Mouse (Mus musculus) heart, embryonic 15.5 days (tissue): ENCODE measurements at regions not wholly inside any gene's neighbourhood (a gene's known extent, or its start where the extent isn't known, plus 50 kb on each side); places are given as distances from the start of the nearest gene placed in this dataset.

Experiments
- ATAC-seq: fragments of 200-750 bp; cut with Nextera tagmentation; replicated peaks from 2 replicates; pipeline ENCODE4 v1.8.0; 2017; ENCODE audit warnings: low read depth, moderate TSS enrichment; ENCODE audit not compliant: insufficient number of reproducible peaks, insufficient read depth, low FRiP score
- H3K27ac ChIP-seq: fragments of 300-500 bp; sonication (generic); 2 replicates; pipeline ENCODE4 v1.5.1; 2015; ENCODE audit warnings: mild to moderate bottlenecking, inconsistent platforms
- H3K27me3 ChIP-seq: fragments of 300-500 bp; sonication (generic); 2 replicates; pipeline ENCODE4 v1.6.1; 2015; ENCODE audit warnings: inconsistent platforms
- H3K36me3 ChIP-seq: fragments of 300-500 bp; sonication (generic); 2 replicates; pipeline ENCODE4 v1.6.1; 2015; ENCODE audit warnings: mild to moderate bottlenecking, inconsistent platforms
- H3K4me1 ChIP-seq: fragments of 300-500 bp; sonication (generic); replicated peaks from 2 replicates; pipeline ENCODE4 v1.6.1; 2015; ENCODE audit warnings: inconsistent platforms
- H3K4me2 ChIP-seq: fragments of 300-500 bp; sonication (generic); 2 replicates; pipeline ENCODE4 v1.6.1; 2015; ENCODE audit warnings: inconsistent platforms, mild to moderate bottlenecking, moderate library complexity
- H3K4me3 ChIP-seq: fragments of 300-500 bp; sonication (generic); 2 replicates; pipeline ENCODE4 v1.5.1; 2015; ENCODE audit warnings: mild to moderate bottlenecking, inconsistent platforms
- H3K9ac ChIP-seq: fragments of 300-500 bp; sonication (generic); 2 replicates; pipeline ENCODE4 v1.6.1; 2015; ENCODE audit warnings: mild to moderate bottlenecking, inconsistent platforms
- H3K9me3 ChIP-seq: fragments of 300-500 bp; sonication (generic); replicated peaks from 2 replicates; pipeline ENCODE4 v1.6.1; 2016; ENCODE audit warnings: inconsistent platforms
- WGBS: fragments of 180-500 bp; shearing (Covaris S2); methylation state at CpG from one replicate; pipeline ENCODE4 v1.1.7; 2015; ENCODE audit warnings: mixed read lengths; 5-methylcytosine and 5-hydroxymethylcytosine counted together

GRCm38 (mm10) chr12:102057979-102058378 lies 70.6 kb upstream of the Slc24a4 start:
- ATAC-seq = no peak
- Histone ChIP-seq H3K4me1 (peaks cover 11% of the 10 kb centered on the region), H3K27ac (no peak overlapping the region), H3K4me3 (no peak overlapping the region), H3K9me3 (no peaks in the 10 kb centered on the region), H3K4me2 (no peak overlapping the region), H3K9ac (no peak overlapping the region), H3K36me3 (no peaks in the 10 kb centered on the region), H3K27me3 (no peaks in the 10 kb centered on the region)
- 83% methylated on average over 3 of the region's 3 CpGs for WGBS

- H3K4me3 ChIP-seq = no peak overlapping the region
- H3K4me2 ChIP-seq = no peak overlapping the region
Observed at GRCm38 (mm10) chr12:102058428-102058827, 70.1 kb upstream of the Slc24a4 start.

GRCm38 (mm10) chr12:102061096-102061495 lies 67.4 kb upstream of the Slc24a4 start:
- H3K27ac ChIP-seq = peak overlapping the region; percentile 54; the same call in 1 of the 2 replicates
- no peak overlapping the region for H3K4me3 ChIP-seq
- WGBS = 57% methylated on average over 5 of the region's 5 CpGs
- H3K27me3 ChIP-seq = no peaks in the 10 kb centered on the region
- no peaks in the 10 kb centered on the region for H3K9me3 ChIP-seq
- H3K9ac ChIP-seq = no peak overlapping the region
- H3K4me2 ChIP-seq = no peak overlapping the region
- H3K4me1 ChIP-seq = peaks cover 12% of the 10 kb centered on the region
- ATAC-seq = no peak
- no peaks in the 10 kb centered on the region for H3K36me3 ChIP-seq

More at GRCm38 (mm10) chr12:102058428-102058827, 70.1 kb upstream of the Slc24a4 start:
- no peaks in the 10 kb centered on the region for H3K36me3 ChIP-seq
- no peak overlapping the region for H3K27ac ChIP-seq
- no peak for ATAC-seq
- H3K4me1 ChIP-seq = peaks cover 12% of the 10 kb centered on the region
- no peak overlapping the region for H3K9ac ChIP-seq
- H3K27me3 ChIP-seq = no peaks in the 10 kb centered on the region
- H3K9me3 ChIP-seq = no peaks in the 10 kb centered on the region
- whole genome bisulfite sequencing = 79% methylated on average over 3 of the region's 3 CpGs

GRCm38 (mm10) chr12:102061657-102062614 lies 66.6 kb upstream of the Slc24a4 start:
- WGBS = 42% methylated on average over 7 of the region's 7 CpGs
- H3K36me3 ChIP-seq = no peaks in the 10 kb centered on the region
- no peak overlapping the region for H3K4me3 ChIP-seq
- H3K27ac ChIP-seq = peak overlapping the region; percentile 54
- H3K9ac ChIP-seq = no peak overlapping the region
- no peaks in the 10 kb centered on the region for H3K9me3 ChIP-seq
- H3K27me3 ChIP-seq = no peaks in the 10 kb centered on the region
- peak; percentile 78 for ATAC-seq
- no peak overlapping the region for H3K4me2 ChIP-seq
- peaks cover 12% of the 10 kb centered on the region for H3K4me1 ChIP-seq

- Histone ChIP-seq H3K27me3 (no peaks in the 10 kb centered on the region), H3K4me1 (peaks cover 12% of the 10 kb centered on the region), H3K36me3 (no peaks in the 10 kb centered on the region), H3K27ac (peak overlapping the region; percentile 54), H3K4me2 (no peak overlapping the region), H3K9me3 (no peaks in the 10 kb centered on the region), H3K9ac (no peak overlapping the region), H3K4me3 (no peak overlapping the region)
- peak; percentile 60 for ATAC-seq
- 28% methylated on average over 7 of the region's 7 CpGs for WGBS
Observed at GRCm38 (mm10) chr12:102062648-102063047, 65.9 kb upstream of the Slc24a4 start.

- WGBS = 77% methylated on average over 6 of the region's 6 CpGs
- Histone ChIP-seq H3K9ac (no peak overlapping the region), H3K27me3 (no peaks in the 10 kb centered on the region), H3K36me3 (no peaks in the 10 kb centered on the region), H3K4me3 (no peak overlapping the region), H3K9me3 (no peaks in the 10 kb centered on the region), H3K4me1 (peaks cover 12% of the 10 kb centered on the region), H3K4me2 (no peak overlapping the region), H3K27ac (peak overlapping the region; percentile 54)
- no peak for ATAC-seq
Observed at GRCm38 (mm10) chr12:102063211-102063610, 65.3 kb upstream of the Slc24a4 start.

- Histone ChIP-seq H3K36me3 (no peaks in the 10 kb centered on the region), H3K4me2 (no peak overlapping the region), H3K27ac (no peak overlapping the region), H3K27me3 (no peaks in the 10 kb centered on the region), H3K9ac (no peak overlapping the region), H3K4me1 (peaks cover 14% of the 10 kb centered on the region), H3K9me3 (no peaks in the 10 kb centered on the region), H3K4me3 (no peak overlapping the region)
- WGBS = 60% methylated on average over 5 of the region's 5 CpGs
- no peak for ATAC-seq
Observed at GRCm38 (mm10) chr12:102064710-102065325, 63.7 kb upstream of the Slc24a4 start.

GRCm38 (mm10) chr12:102067685-102068084 lies 60.8 kb upstream of the Slc24a4 start:
- Histone ChIP-seq H3K9me3 (no peaks in the 10 kb centered on the region), H3K4me1 (peaks cover 11% of the 10 kb centered on the region), H3K27ac (no peak overlapping the region), H3K36me3 (no peaks in the 10 kb centered on the region), H3K27me3 (no peaks in the 10 kb centered on the region), H3K9ac (no peak overlapping the region), H3K4me3 (no peak overlapping the region), H3K4me2 (no peak overlapping the region)
- WGBS = 87% methylated on average over 7 of the region's 7 CpGs
- no peak for ATAC-seq

GRCm38 (mm10) chr12:102069521-102070201 lies 58.9 kb upstream of the Slc24a4 start:
- Histone ChIP-seq H3K4me3 (no peak overlapping the region), H3K36me3 (no peaks in the 10 kb centered on the region), H3K27ac (no peak overlapping the region), H3K4me1 (0 out of 2 replicates have a peak, but pooled peaks cover 6% of the 10 kb centered on the region), H3K4me2 (no peak overlapping the region), H3K9me3 (no peaks in the 10 kb centered on the region), H3K9ac (no peak overlapping the region), H3K27me3 (no peaks in the 10 kb centered on the region)
- no peak for ATAC-seq
- WGBS = 51% methylated on average over 10 of the region's 10 CpGs

- Histone ChIP-seq H3K27me3 (no peaks in the 10 kb centered on the region), H3K27ac (no peak overlapping the region), H3K9ac (no peak overlapping the region), H3K36me3 (no peaks in the 10 kb centered on the region), H3K4me3 (no peak overlapping the region), H3K4me2 (no peak overlapping the region), H3K9me3 (no peaks in the 10 kb centered on the region), H3K4me1 (0 out of 2 replicates have a peak, but pooled peaks cover 6% of the 10 kb centered on the region)
- WGBS = 86% methylated on average over 9 of the region's 9 CpGs
- ATAC-seq = no peak
Observed at GRCm38 (mm10) chr12:102071888-102072619, 56.5 kb upstream of the Slc24a4 start.

GRCm38 (mm10) chr12:102073540-102073939 lies 55.0 kb upstream of the Slc24a4 start:
- Histone ChIP-seq H3K9ac (no peak overlapping the region), H3K4me3 (no peak overlapping the region), H3K27me3 (no peaks in the 10 kb centered on the region), H3K27ac (no peak overlapping the region), H3K4me1 (0 out of 2 replicates have a peak, but pooled peaks cover 6% of the 10 kb centered on the region), H3K36me3 (no peaks in the 10 kb centered on the region), H3K4me2 (no peak overlapping the region), H3K9me3 (no peaks in the 10 kb centered on the region)
- 87% methylated on average over 3 of the region's 3 CpGs for WGBS
- ATAC-seq = no peak
